Mouse (Mus musculus): ENCODE measurements around the gene Rxra. TPM values are rescaled to one million over a fixed set of nuclear protein-coding genes. Genes with fewer than 3 reads are reported as not detected.

Rxra gene
- total and polyA plus RNA-seq, 2 experiments from 2014 or later = 2.1 to 19.3 TPM

DNA sequence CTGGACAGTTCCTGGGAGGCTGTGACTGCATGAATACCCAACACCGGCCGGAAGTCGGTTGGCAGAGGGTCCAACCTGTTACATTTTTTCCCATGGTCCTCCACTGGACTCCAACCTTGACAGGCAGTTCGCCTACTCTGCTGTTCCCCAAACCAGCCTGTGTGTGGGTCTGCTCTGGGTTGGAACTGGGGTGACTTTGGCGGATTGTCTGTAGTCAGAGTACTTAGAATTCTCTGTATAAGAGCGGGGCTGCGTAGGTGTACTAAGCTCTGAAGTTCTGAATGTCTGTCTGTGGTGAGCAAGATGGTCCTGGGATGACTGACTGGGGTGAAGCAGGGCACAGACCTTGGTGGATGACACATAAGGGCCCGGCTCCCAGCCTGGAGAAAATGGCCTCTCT, 109.1 kb downstream of the Rxra start:
- H3K27me3 ChIP-seq (ENCODE audit: insufficient read depth, low read length) = no peaks in the 10 kb centered on the region
- no peak overlapping the region for H3K9ac ChIP-seq
- H3K4me3 ChIP-seq (ENCODE audit: low read depth, low read length) = no peak overlapping the region
- WGBS = 87% methylated on average over 8 of the region's 8 CpGs
- H3K27ac ChIP-seq (ENCODE audit: low read depth, low read length) = no peak overlapping the region
- ATAC-seq (no peak), DNase-seq (no peak)
- TF ChIP-seq CTCF (IDR thresholded peaks at IDR 0.05; ENCODE audit: low read depth) = no peak
- no peaks in the 10 kb centered on the region for H3K36me3 ChIP-seq (ENCODE audit: insufficient read depth)
- H3K4me1 ChIP-seq (ENCODE audit: insufficient read depth) = no peaks in the 10 kb centered on the region
- H3K4me2 ChIP-seq (ENCODE audit: low read depth) = no peak overlapping the region
- no peaks in the 10 kb centered on the region for H3K9me3 ChIP-seq (ENCODE audit: low read length)

DNA sequence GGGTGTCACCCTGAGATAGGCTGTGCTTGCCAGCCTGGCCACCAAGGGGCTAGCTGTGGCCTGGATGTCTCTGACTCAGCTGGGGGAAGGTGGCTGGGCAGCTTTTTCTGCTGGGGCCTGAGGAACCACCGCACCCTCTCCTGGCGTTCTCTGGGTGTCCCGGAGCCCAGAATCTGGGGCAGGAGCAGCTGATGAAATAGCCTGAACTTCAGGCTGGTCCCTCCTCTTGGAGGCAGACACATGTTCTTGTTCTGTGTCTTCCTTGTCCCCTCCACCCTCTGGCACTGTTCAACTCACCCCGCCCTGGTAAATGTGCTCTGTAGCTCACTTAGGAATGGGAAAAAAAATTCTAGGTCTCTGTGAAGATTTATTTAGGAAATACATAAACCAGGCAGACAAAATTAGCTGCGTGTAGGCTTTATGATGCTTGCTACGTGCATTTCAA, 109.8 kb downstream of the Rxra start:
- TF ChIP-seq CTCF (IDR thresholded peaks at IDR 0.05; ENCODE audit: low read depth) = no peak
- Histone ChIP-seq H3K9me3 (ENCODE audit: low read length) (no peaks in the 10 kb centered on the region), H3K4me3 (ENCODE audit: low read depth, low read length) (no peak overlapping the region), H3K36me3 (ENCODE audit: insufficient read depth) (no peaks in the 10 kb centered on the region), H3K4me2 (ENCODE audit: low read depth) (no peak overlapping the region), H3K4me1 (ENCODE audit: insufficient read depth) (no peaks in the 10 kb centered on the region), H3K9ac (no peak overlapping the region), H3K27me3 (ENCODE audit: insufficient read depth, low read length) (no peaks in the 10 kb centered on the region), H3K27ac (ENCODE audit: low read depth, low read length) (no peak overlapping the region)
- DNase-seq (no peak), ATAC-seq (no peak)
- WGBS = 82% methylated on average over 6 of the region's 6 CpGs

DNA sequence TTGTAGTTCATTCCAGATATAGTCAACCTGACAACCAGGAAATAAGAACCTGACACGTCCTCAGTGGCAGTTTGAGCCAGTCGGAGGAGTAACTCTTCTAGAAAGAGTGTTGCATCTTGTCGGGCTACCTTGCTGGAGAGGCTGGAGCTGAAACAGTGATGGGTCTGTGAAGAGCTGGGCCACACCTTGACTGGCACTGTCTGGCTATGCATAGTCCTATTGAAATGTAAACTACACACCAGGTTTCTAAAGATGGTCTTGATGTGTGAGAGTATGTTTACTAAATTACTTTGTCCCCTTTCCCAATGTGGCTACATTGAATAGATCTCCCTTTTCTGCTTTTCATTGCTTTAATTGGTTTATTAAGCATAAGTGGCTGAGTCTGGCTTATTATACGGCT, 115.3 kb downstream of the Rxra start:
- Histone ChIP-seq H3K27ac (ENCODE audit: low read depth, low read length) (no peak overlapping the region), H3K36me3 (ENCODE audit: insufficient read depth) (no peaks in the 10 kb centered on the region), H3K27me3 (ENCODE audit: insufficient read depth, low read length) (no peaks in the 10 kb centered on the region), H3K4me3 (ENCODE audit: low read depth, low read length) (no peak overlapping the region), H3K9ac (no peak overlapping the region), H3K4me1 (ENCODE audit: insufficient read depth) (no peaks in the 10 kb centered on the region), H3K9me3 (ENCODE audit: low read length) (no peaks in the 10 kb centered on the region), H3K4me2 (ENCODE audit: low read depth) (no peak overlapping the region)
- DNase-seq (no peak), ATAC-seq (no peak)
- TF ChIP-seq CTCF (IDR thresholded peaks at IDR 0.05; ENCODE audit: low read depth) = no peak
- WGBS = 66% methylated on average over 4 of the region's 4 CpGs

DNA sequence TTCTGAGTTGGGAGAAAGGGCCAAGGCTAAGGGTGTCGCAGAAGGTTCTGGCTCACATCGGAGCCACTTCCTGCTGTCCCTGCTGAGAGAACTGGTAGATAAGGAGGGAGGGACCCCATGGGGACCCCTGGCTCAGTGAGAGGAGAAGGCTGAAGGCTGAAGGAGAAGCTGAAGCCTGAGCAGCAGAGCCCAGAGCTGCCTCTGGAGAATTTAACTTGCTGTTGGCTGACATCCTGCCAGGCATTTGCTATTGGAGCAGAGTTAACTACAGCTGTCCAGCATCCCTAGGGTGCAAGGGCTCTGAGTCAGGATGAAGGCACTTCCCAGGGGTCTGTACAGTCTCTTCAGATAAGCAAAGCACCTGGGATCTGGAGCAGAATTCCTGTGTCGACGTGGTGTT, 122.8 kb downstream of the Rxra start:
- Histone ChIP-seq H3K27me3 (ENCODE audit: insufficient read depth, low read length) (no peaks in the 10 kb centered on the region), H3K9ac (no peak overlapping the region), H3K4me3 (ENCODE audit: low read depth, low read length) (no peak overlapping the region), H3K9me3 (ENCODE audit: low read length) (no peaks in the 10 kb centered on the region), H3K36me3 (ENCODE audit: insufficient read depth) (no peaks in the 10 kb centered on the region), H3K4me2 (ENCODE audit: low read depth) (no peak overlapping the region), H3K4me1 (ENCODE audit: insufficient read depth) (no peaks in the 10 kb centered on the region), H3K27ac (ENCODE audit: low read depth, low read length) (no peak overlapping the region)
- WGBS = 82% methylated on average over 4 of the region's 4 CpGs
- no peak for TF ChIP-seq CTCF (IDR thresholded peaks at IDR 0.05; ENCODE audit: low read depth)
- no peak for DNase-seq
- ATAC-seq = no peak

DNA sequence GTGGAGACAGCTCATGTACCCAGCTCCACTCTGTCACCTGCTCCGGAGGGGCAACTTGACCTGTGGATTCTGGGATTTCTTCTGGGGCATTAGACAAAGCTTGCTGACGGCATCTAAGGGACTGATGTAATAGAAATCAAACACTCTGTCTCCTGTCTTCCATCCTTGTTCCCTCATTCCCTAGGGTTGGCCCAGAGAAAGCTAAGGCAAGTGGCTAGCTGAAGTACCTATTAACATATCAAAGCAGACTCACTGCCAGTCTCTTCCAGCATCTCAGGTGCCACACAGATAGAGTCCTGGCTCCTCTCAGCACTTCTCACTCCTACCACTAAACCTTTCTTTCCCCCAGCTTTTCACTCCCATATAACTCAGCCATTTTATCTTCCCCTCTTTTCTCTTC, 124.8 kb downstream of the Rxra start:
- TF ChIP-seq CTCF (IDR thresholded peaks at IDR 0.05; ENCODE audit: low read depth) = no peak
- H3K27me3 ChIP-seq (ENCODE audit: insufficient read depth, low read length) = no peaks in the 10 kb centered on the region
- no peaks in the 10 kb centered on the region for H3K9me3 ChIP-seq (ENCODE audit: low read length)
- DNase-seq = no peak
- WGBS = 56% methylated on average over 2 of the region's 2 CpGs
- ATAC-seq = no peak
- no peak overlapping the region for H3K27ac ChIP-seq (ENCODE audit: low read depth, low read length)
- H3K4me1 ChIP-seq (ENCODE audit: insufficient read depth) = no peaks in the 10 kb centered on the region
- H3K4me2 ChIP-seq (ENCODE audit: low read depth) = no peak overlapping the region
- H3K36me3 ChIP-seq (ENCODE audit: insufficient read depth) = no peaks in the 10 kb centered on the region
- no peak overlapping the region for H3K4me3 ChIP-seq (ENCODE audit: low read depth, low read length)
- H3K9ac ChIP-seq = no peak overlapping the region

DNA sequence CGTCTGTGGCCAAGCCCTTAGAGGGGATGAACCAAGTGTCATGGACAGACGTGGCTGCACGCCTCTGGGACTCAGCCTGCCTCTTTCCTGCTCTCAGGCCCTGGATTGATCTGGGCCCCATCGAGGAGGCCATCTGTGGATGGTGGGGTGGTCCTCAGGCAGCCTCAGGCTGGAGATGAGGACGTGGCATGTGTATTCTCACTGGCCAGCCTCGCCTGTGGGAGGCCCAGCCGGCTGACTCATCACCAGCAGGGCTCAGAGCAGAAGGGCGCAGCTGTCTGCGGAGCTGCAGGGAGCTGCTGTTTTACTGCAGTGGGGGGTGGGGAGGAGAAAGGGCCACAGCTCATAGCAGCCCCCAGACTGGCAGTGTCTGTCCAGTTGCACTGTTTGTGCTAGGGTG, 126.3 kb downstream of the Rxra start:
- H3K36me3 ChIP-seq (ENCODE audit: insufficient read depth) = no peaks in the 10 kb centered on the region
- H3K4me3 ChIP-seq (ENCODE audit: low read depth, low read length) = no peak overlapping the region
- no peak for TF ChIP-seq CTCF (IDR thresholded peaks at IDR 0.05; ENCODE audit: low read depth)
- H3K9ac ChIP-seq = no peak overlapping the region
- ATAC-seq (no peak), DNase-seq (no peak)
- WGBS = 61% methylated on average over 9 of the region's 9 CpGs
- H3K9me3 ChIP-seq (ENCODE audit: low read length) = no peaks in the 10 kb centered on the region
- no peak overlapping the region for H3K27ac ChIP-seq (ENCODE audit: low read depth, low read length)
- no peaks in the 10 kb centered on the region for H3K27me3 ChIP-seq (ENCODE audit: insufficient read depth, low read length)
- H3K4me1 ChIP-seq (ENCODE audit: insufficient read depth) = no peaks in the 10 kb centered on the region
- no peak overlapping the region for H3K4me2 ChIP-seq (ENCODE audit: low read depth)

DNA sequence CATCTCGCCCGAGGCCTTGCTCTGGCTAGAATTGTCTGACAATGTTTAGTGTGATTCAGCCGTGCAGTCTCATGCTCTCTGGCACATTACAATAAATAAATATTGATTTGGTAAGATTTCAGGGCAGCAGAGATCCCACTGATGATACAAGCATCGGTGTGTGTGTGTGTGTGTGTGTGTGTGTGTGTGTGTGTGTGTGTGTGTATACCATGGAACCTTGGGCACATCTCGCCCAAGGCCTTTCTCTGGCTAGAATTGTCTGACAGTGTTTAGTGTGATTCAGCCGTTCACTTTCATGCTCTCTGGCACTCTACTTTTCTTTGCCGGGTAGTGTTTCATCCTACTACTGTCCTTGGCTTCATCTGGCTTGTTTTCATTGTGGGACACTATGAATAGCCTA, 130.5 kb downstream of the Rxra start:
- H3K9ac ChIP-seq = no peak overlapping the region
- no peak for TF ChIP-seq CTCF (IDR thresholded peaks at IDR 0.05; ENCODE audit: low read depth)
- no peak overlapping the region for H3K4me2 ChIP-seq (ENCODE audit: low read depth)
- ATAC-seq (no peak), DNase-seq (no peak)
- H3K27ac ChIP-seq (ENCODE audit: low read depth, low read length) = no peak overlapping the region
- H3K36me3 ChIP-seq (ENCODE audit: insufficient read depth) = no peaks in the 10 kb centered on the region
- no peaks in the 10 kb centered on the region for H3K27me3 ChIP-seq (ENCODE audit: insufficient read depth, low read length)
- H3K4me1 ChIP-seq (ENCODE audit: insufficient read depth) = no peaks in the 10 kb centered on the region
- 89% methylated on average over 7 of the region's 7 CpGs for WGBS
- no peak overlapping the region for H3K4me3 ChIP-seq (ENCODE audit: low read depth, low read length)
- no peaks in the 10 kb centered on the region for H3K9me3 ChIP-seq (ENCODE audit: low read length)

DNA sequence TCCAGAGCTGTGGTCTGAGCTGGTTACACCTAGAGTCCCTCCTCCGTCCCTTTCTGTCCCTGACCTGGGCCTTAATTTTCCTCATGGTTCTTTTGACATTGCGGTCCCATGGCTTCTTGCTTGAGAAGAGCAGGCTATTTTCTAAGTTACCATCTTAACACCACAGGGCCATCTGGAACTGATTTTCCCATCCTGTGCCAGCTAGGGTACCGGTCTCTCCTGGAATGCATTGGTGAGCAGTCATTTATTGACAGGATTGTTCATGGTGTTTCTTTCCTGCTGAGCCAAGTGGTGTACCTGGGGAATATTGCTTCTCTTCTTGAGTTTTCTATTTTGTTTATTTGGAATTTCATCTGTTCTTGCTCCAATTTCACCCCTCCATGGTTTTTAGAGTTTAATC, 131.4 kb downstream of the Rxra start:
- no peak overlapping the region for H3K27ac ChIP-seq (ENCODE audit: low read depth, low read length)
- H3K4me3 ChIP-seq (ENCODE audit: low read depth, low read length) = no peak overlapping the region
- H3K4me1 ChIP-seq (ENCODE audit: insufficient read depth) = no peaks in the 10 kb centered on the region
- no peak for ATAC-seq
- H3K4me2 ChIP-seq (ENCODE audit: low read depth) = no peak overlapping the region
- no peak overlapping the region for H3K9ac ChIP-seq
- WGBS = 87% methylated on average over 3 of the region's 3 CpGs
- no peak for DNase-seq
- no peaks in the 10 kb centered on the region for H3K9me3 ChIP-seq (ENCODE audit: low read length)
- H3K27me3 ChIP-seq (ENCODE audit: insufficient read depth, low read length) = no peaks in the 10 kb centered on the region
- TF ChIP-seq CTCF (IDR thresholded peaks at IDR 0.05; ENCODE audit: low read depth) = no peak
- H3K36me3 ChIP-seq (ENCODE audit: insufficient read depth) = no peaks in the 10 kb centered on the region

Measured in forebrain, postnatal 0 days (tissue).